Mouse (Mus musculus) naive thymus-derived CD4-positive, alpha-beta T cell, adult 2 months (primary cell): ENCODE results near the gene Cfap161.
A peak's percentile ranks its signal among the peaks of the same experiment; 100 is the strongest.

ENCODE experiments used
- DNase-seq: peaks from one replicate; pipeline ENCODE4 v3.0.0-alpha.2; 2011; ENCODE audit warnings: low read depth

Gene Cfap161

DNA sequence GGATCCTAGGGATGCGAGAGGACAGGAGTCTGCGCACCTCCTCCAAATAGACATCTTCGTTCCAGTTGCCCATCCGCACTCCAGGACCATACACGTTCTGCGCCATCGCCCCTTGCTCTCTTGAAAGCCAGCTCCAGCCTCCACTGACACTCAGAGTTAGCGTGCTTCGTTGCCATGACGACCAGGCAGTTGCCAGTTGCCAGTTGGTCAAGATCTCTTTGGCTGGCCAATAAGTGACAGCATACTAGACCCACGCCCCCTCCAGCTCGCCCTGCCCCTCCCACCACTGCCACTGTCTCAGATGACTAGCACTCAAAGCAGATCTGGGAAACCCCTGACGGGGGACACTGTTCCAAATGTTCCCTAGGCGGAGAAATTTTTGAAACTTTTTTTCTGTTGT, at the start of gene Cfap161:
Gene Cfap161, minus strand, starts transcription at position 176 of the 400 bp plus-strand sequence.
- no peak for DNase-seq

DNA sequence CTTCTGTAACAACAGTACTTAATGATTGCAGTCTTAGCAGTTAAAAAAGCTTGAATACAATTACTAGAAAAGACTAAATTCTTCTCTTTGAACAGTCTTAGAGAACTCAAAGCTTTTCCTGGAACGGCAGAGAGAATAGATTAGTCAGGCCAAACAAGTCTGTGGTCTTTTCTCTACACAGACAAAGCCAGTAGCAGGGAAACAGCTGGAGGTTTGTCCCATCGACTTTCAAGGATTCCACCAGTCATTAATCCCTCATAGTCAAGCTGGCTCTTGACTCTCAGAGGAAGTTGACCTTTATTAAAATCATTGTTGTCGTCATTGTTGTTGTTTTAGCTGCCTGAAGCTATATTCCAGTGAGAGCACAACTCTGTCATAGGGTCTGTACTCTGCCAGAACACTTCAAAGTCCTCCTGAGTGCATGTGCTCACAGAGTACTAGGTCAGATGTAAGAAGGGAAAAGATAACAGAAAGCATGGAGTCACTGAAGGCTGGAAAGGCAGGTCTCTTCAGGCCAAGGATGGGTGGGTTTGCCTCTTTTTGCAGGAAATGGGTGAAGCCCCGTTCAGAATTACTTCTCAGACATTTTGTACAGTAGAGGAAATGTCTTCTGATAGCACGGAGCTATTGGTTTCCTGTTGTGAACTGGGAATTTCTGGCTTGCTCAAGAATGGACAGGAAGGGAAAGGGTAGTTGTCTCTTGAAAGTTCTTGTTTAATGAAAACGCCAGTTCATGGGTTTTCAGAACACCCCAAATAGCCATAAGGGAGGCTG, 48.0 kb upstream of the Cfap161 start:
- DNase-seq, result no peak

DNA sequence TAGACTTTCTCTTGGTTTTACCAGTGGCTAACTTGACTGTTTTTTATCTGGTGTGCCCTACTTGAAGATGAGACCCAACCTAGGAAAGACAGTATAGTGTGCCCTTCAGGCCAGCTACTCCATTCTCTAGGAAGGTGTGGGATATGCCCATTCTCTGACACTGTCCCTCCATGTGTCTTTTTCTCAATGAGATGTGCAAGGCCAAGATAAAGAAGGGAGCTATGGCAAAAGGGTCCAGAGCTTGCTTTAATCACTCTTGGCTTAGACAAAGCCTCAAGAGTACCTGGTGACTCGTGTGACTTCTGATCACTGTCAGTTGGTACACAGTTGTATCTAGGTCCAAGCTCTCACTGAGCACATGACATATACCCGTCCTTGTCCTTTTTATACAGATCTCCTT, 45.4 kb upstream of the Cfap161 start:
- no peak for DNase-seq

DNA sequence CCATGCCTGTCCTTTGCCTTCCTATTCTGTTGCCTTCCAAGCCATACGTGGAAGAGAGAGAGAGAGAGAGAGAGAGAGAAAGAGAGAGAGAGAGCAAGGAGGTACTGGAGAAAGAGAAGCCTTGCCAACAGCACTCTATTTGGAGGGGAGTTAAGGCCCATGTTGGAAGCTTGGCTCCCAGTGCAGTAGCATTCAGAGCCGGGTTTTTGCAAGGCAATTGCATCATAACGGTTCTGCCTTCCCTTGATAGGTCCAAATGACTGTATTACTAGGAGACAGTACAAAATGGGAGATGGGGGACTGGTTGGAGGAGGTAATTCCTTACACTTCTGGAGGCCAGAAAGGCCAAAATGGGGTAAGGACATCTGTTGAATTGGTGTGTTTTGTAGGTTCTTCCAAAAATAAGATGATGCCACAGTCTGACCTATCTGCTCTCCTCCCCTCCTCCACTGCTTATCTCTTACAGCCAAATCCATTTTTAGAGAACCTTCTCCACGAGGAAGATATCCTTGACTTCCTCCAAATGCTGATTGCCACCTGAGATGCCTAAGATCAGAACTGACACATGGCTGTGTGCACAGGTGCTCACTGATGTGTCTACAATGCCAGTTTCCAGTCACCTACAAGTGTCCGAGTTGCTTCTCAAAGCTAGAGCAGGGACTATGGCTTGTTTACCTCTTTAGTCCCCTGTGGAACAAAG, 44.0 kb upstream of the Cfap161 start:
- DNase-seq, result no peak

- DNase-seq, result no peak
Observed at GRCm38 (mm10) chr7:83829355-83829754, 34.7 kb upstream of the Cfap161 start.

- no peak for DNase-seq
Observed at GRCm38 (mm10) chr7:83827402-83828076, 32.9 kb upstream of the Cfap161 start.

- no peak for DNase-seq
Observed at GRCm38 (mm10) chr7:83826808-83827207, 32.1 kb upstream of the Cfap161 start.

- DNase-seq, result no peak
Observed at GRCm38 (mm10) chr7:83821951-83822350, 27.3 kb upstream of the Cfap161 start.

GRCm38 (mm10) chr7:83816886-83817285, 22.2 kb upstream of the Cfap161 start:
- no peak for DNase-seq

DNA sequence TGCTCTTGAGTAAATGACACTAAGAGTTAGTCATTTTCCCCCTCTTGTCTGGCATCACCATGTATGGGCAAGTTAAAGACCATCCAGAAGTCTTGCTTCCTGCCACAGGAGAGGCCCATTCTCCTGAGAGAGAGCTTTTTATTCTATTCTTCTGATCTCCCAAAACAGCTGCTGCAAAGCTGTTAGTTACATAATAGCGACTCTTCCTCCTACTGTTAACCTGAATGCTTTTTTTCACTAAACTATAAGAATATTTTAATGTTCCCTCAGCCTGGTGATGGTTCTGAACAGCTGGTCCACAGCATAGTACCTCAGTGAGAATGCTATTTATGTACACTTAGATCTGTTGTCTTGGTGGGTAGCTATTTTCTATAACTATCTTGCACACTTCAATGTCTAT, 21.0 kb upstream of the Cfap161 start:
- DNase-seq, result no peak

DNA sequence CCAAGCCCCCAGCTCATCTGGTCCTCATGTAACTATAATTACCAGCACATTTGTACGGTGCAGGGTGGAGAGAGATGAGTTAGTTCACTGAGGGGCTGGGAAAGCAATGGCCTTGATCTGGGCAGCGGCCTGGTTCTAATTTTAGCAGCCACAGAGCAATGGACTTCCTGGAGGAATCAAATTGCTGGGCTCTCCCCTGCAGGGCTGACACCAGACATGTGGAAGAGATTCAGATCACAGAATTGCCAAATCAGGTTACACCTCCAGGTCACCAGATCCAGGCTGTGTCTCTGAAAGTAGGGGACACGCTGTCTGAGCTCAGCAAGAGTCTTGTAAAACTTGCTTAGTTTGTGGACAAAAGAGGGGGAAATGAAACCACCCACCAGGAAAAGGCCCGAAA, 19.3 kb upstream of the Cfap161 start:
- no peak for DNase-seq

- DNase-seq, result no peak
Observed at GRCm38 (mm10) chr7:83813465-83813864, 18.8 kb upstream of the Cfap161 start.

GRCm38 (mm10) chr7:83813016-83813415, 18.3 kb upstream of the Cfap161 start:
- no peak for DNase-seq

GRCm38 (mm10) chr7:83812581-83812980, 17.9 kb upstream of the Cfap161 start:
- DNase-seq, result no peak

DNA sequence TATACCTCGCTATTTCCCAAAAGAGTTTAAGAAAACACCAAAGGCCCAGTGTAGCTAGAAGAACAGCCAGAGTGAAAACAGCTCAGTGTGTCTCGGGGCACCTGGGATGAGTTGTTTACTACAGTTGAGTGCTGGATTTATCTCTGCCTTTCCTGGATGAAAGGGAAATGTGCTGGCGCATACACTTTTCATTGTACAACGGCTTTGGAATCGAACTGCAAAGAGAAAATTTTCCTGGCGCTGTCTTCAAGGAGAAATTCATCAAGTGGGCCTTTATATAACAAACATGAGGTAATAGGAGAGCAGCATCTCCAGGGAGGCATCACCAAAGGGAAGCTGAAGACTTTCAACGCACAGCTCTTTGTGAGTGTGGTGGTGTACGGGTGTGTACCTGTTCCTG, 17.2 kb upstream of the Cfap161 start:
- no peak for DNase-seq

- no peak for DNase-seq
Observed at GRCm38 (mm10) chr7:83811461-83811860, 16.8 kb upstream of the Cfap161 start.

DNA sequence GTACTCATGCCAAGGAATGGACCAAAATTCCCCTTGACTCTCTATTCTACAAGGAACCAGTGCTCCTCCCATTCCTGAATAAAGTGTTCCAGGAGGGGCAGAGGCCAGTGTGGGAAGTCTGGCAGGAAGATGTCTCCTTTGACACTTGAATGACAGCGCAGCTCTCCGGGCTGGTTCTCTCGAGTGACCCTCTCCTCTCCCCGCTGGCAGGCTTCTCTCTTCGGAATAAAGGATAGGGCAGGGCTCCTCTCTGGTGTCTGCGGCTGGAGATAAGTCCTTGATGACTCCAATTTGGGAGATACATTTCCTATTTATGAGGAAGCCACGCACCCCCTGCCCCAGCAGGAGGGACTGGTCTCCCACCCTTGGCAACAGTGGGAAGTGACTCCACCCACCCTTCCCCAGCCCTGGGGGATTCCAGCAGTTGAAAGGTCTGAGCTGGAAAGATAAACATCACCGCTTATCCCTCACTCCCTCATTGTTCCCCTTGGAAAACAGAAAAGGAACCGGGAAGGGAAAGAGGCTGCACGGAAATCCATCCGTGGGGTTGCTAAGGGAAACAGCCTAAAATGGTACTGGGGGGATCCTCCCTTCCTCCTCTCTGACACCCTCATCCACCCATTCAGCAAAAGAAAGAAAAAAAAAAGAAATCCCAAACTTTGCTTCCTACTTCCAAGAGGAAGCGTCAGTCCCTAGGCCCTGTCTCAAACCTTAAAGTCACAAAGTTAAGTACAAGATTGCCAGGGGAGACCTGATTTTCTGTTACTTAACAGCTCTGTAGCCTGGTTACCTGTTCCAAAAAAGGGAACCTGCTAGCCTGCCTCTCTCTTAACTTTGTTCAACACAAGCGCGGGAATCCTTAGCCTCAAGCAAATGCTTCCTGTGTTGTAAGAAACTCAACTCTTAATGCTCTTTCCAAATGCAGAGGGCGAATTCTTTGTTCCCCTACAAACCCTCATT, 15.7 kb upstream of the Cfap161 start:
- DNase-seq, result no peak

- no peak for DNase-seq
Observed at GRCm38 (mm10) chr7:83809715-83810114, 15.0 kb upstream of the Cfap161 start.

DNA sequence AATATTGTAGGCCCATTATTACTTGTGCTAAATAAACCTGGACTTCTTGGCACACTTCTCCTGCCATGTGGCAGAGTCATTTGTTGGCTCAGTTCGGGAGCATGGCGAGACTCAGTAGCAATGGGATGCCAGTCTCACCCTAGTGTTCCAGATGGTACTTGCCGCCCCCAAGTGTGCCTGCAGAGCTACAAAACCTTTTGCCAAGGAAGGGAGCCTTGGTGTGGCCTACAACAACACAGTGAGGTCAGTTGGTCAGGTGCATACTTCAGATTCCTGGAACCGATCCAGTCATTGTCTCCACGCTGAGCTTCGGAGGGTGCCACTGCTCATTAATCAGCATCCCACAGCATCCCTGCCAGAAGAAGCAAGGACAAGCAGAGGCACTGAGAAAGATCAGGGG, 14.4 kb upstream of the Cfap161 start:
- DNase-seq, result no peak

GRCm38 (mm10) chr7:83806934-83807333, 12.3 kb upstream of the Cfap161 start:
- no peak for DNase-seq

GRCm38 (mm10) chr7:83803777-83804176, 9.1 kb upstream of the Cfap161 start:
- no peak for DNase-seq

DNA sequence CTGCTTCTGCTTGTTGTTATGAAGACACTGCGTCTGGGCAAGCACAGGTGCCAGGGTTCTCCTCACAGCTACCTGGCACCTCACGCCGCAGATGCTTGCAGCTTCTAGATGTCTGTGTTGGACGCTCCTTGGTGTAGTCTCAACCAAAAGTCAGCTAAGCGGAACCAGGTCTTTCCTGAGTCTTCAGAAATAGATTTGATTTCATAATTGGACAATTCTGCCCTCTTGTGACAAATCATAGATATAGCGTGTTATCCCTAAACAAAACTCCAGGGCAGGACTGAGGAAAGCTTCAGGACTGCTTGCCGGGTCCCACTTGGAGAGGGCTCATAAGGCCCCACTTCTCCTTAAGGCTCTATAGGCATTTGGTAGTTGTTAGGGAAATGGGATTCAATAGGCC, 7.8 kb upstream of the Cfap161 start:
- DNase-seq, result peak; percentile 6
